In genomic region chr14:115779382-115780177, GRCm38 (mm10) we compare ENCODE assay signal across 15 mouse cellular contexts.
A peak's percentile ranks its signal among the peaks of the same experiment; 100 is the strongest.
DNase-seq lines count a peak whose midpoint lies in the region; ATAC-seq lines count a peak whose summit lies in the region.
"Had no signal": no experiment of that assay in that cellular context is flagged by ENCODE, and none has a peak within 500 bp of the region (broad histone marks: within the 10 kb centered on the region; RNA-seq: fewer than 3 reads in every experiment).

No protein-coding gene starts in this region.

- ATAC-seq in kidney, embryonic 16.5 days (ENCODE audit: low FRiP score, low TSS enrichment): peak; percentile 59; the same call in 1 of the 2 replicates
- ATAC-seq in forebrain, embryonic 12.5 days (ENCODE audit: low FRiP score): peak; percentile 95
- ATAC-seq in hindbrain, embryonic 16.5 days: peak; percentile 79
- ATAC-seq in monocyte, adult 5-6 weeks (replicated peaks; ENCODE audit: insufficient number of reproducible peaks, low FRiP score, low TSS enrichment, poor library complexity, severe bottlenecking): no peak

- H3K36me3 ChIP-seq in kidney, embryonic 16.5 days (ENCODE audit: insufficient read depth, low read length): no peaks in the 10 kb centered on the region
- H3K36me3 ChIP-seq in forebrain, embryonic 12.5 days (replicated peaks): no peaks in the 10 kb centered on the region
- no peaks in the 10 kb centered on the region for H3K36me3 ChIP-seq in hindbrain, embryonic 16.5 days (ENCODE audit: control insufficient read depth, insufficient read depth, low read length)
- H3K36me3 ChIP-seq: heart, embryonic 10.5 days; stomach, embryonic 15.5 days had no signal

- no peaks in the 10 kb centered on the region for H3K27me3 ChIP-seq in kidney, embryonic 16.5 days (ENCODE audit: insufficient read depth, low read length)
- H3K27me3 ChIP-seq in forebrain, embryonic 12.5 days: no peaks in the 10 kb centered on the region
- no peaks in the 10 kb centered on the region for H3K27me3 ChIP-seq in hindbrain, embryonic 16.5 days (replicated peaks; ENCODE audit: control insufficient read depth, insufficient read depth, low read length)
- H3K27me3 ChIP-seq: stomach, embryonic 15.5 days had no signal

- no peak overlapping the region for H3K4me2 ChIP-seq in kidney, embryonic 16.5 days (replicated peaks; ENCODE audit: low read depth, low read length)
- no peak overlapping the region for H3K4me2 ChIP-seq in forebrain, embryonic 12.5 days
- H3K4me2 ChIP-seq in hindbrain, embryonic 16.5 days (ENCODE audit: low read length): no peak overlapping the region
- H3K4me2 ChIP-seq: stomach, embryonic 15.5 days had no signal

- no peak overlapping the region for H3K9ac ChIP-seq in kidney, embryonic 16.5 days (replicated peaks; ENCODE audit: low read length)
- no peak overlapping the region for H3K9ac ChIP-seq in forebrain, embryonic 12.5 days
- H3K9ac ChIP-seq in hindbrain, embryonic 16.5 days (ENCODE audit: low read depth, low read length): no peak overlapping the region
- H3K9ac ChIP-seq: stomach, embryonic 15.5 days had no signal

- H3K4me1 ChIP-seq in kidney, embryonic 16.5 days (ENCODE audit: insufficient read depth, low read length): no peaks in the 10 kb centered on the region
- peaks cover 9% of the 10 kb centered on the region for H3K4me1 ChIP-seq in forebrain, embryonic 12.5 days
- H3K4me1 ChIP-seq in hindbrain, embryonic 16.5 days (ENCODE audit: control insufficient read depth, insufficient read depth, low read depth, low read length): no peaks in the 10 kb centered on the region
- H3K4me1 ChIP-seq: heart, embryonic 10.5 days; stomach, embryonic 15.5 days had no signal

- no peak for DNase-seq in kidney, postnatal 10 days
- peak; percentile 81 for DNase-seq in retina, embryonic 14.5 days (ENCODE audit: low spot score)
- no peak for DNase-seq in lung, adult 18-20 months
- DNase-seq in cerebellum, adult 11 months: no peak
- DNase-seq: heart, postnatal 4 days; kidney, adult 9 months; layer of hippocampus, postnatal 36 days; thymus, postnatal 25 days had no signal

- H3K9me3 ChIP-seq in kidney, embryonic 16.5 days (ENCODE audit: low read length): no peaks in the 10 kb centered on the region
- no peaks in the 10 kb centered on the region for H3K9me3 ChIP-seq in forebrain, embryonic 12.5 days
- no peaks in the 10 kb centered on the region for H3K9me3 ChIP-seq in hindbrain, embryonic 16.5 days (ENCODE audit: control insufficient read depth, low read length)
- H3K9me3 ChIP-seq: heart, embryonic 10.5 days; stomach, embryonic 15.5 days had no signal

- no peak overlapping the region for H3K4me3 ChIP-seq in kidney, embryonic 16.5 days (ENCODE audit: low read length)
- H3K4me3 ChIP-seq in forebrain, embryonic 12.5 days (replicated peaks): no peak overlapping the region
- H3K4me3 ChIP-seq in hindbrain, embryonic 16.5 days (ENCODE audit: low read length): no peak overlapping the region
- H3K4me3 ChIP-seq: erythroblast, embryonic 14.5 days; heart, embryonic 10.5 days; stomach, embryonic 15.5 days had no signal

- H3K27ac ChIP-seq in kidney, embryonic 16.5 days (ENCODE audit: low read length): no peak overlapping the region
- 0 out of 2 replicates have a peak overlapping the region, but pooled peaks have one; percentile 46 for H3K27ac ChIP-seq in forebrain, embryonic 12.5 days
- no peak overlapping the region for H3K27ac ChIP-seq in hindbrain, embryonic 16.5 days (ENCODE audit: low read depth, low read length)
- H3K27ac ChIP-seq: heart, embryonic 10.5 days; stomach, embryonic 15.5 days had no signal

- WGBS in kidney, embryonic 16.5 days: 53% methylated on average over 7 of the region's 7 CpGs
- 21% methylated on average over 7 of the region's 7 CpGs for WGBS in forebrain, embryonic 12.5 days
- 60% methylated on average over 7 of the region's 7 CpGs for WGBS in hindbrain, embryonic 16.5 days
